Mouse (Mus musculus) G1E (cell line): ENCODE results near the gene Evx1.

Experiments
- CTCF ChIP-seq: IDR thresholded peaks from 2 replicates; pipeline ENCODE4 v1.5.1; 2012; ENCODE audit warnings: low read depth, low read length, inconsistent platforms, mixed read lengths
- GATA1 ChIP-seq: IDR thresholded peaks from 2 replicates; pipeline ENCODE4 v1.6.1; 2012; ENCODE audit warnings: borderline replicate concordance, low read length, inconsistent platforms, mixed read lengths
- TAL1 ChIP-seq: conservative IDR thresholded peaks from 2 replicates; pipeline ENCODE4 v1.6.1; 2012; ENCODE audit warnings: low read depth, low read length, inconsistent platforms, mixed read lengths

- no peak for TF ChIP-seq CTCF
- no peak for TF ChIP-seq TAL1
- TF ChIP-seq GATA1 = no peak
These were observed 14.8 kb upstream of the Evx1 start for GRCm38 (mm10) chr6:52298511-52298910.
